Mouse (Mus musculus) mesoderm, embryonic 11.5 days (tissue): ENCODE measurements at regions not wholly inside any gene's neighbourhood (a gene's known extent, or its start where the extent isn't known, plus 50 kb on each side); places are given as distances from the start of the nearest gene placed in this dataset.

Experiments used
- DNase-seq: peaks from one replicate; pipeline ENCODE4 v3.0.0-alpha.2; 2012; ENCODE audit warnings: low read depth, low spot score

- peak; percentile 31 for DNase-seq
Observed at GRCm38 (mm10) chr10:98751376-98752058, 162.7 kb upstream of the Atp2b1 start.

- no peak for DNase-seq
Observed at GRCm38 (mm10) chr10:98761080-98761479, 153.1 kb upstream of the Atp2b1 start.

- DNase-seq, result no peak
Observed at GRCm38 (mm10) chr10:98765786-98766419, 148.3 kb upstream of the Atp2b1 start.

GRCm38 (mm10) chr10:98779783-98780182 is 134.4 kb upstream of the Atp2b1 start:
- no peak for DNase-seq

- DNase-seq, result no peak
Observed at GRCm38 (mm10) chr10:98780938-98781337, 133.3 kb upstream of the Atp2b1 start.

- no peak for DNase-seq
Observed at GRCm38 (mm10) chr10:98781888-98782351, 132.3 kb upstream of the Atp2b1 start.

GRCm38 (mm10) chr10:98785411-98785810 is 128.8 kb upstream of the Atp2b1 start:
- no peak for DNase-seq

- DNase-seq, result no peak
Observed at GRCm38 (mm10) chr10:98786089-98786488, 128.1 kb upstream of the Atp2b1 start.

GRCm38 (mm10) chr10:98789763-98790162 is 124.4 kb upstream of the Atp2b1 start:
- no peak for DNase-seq

- DNase-seq, result no peak
Observed at GRCm38 (mm10) chr10:98790456-98790855, 123.8 kb upstream of the Atp2b1 start.

GRCm38 (mm10) chr10:98792019-98792741 is 122.0 kb upstream of the Atp2b1 start:
- DNase-seq, result no peak

GRCm38 (mm10) chr10:98793926-98794536 is 120.2 kb upstream of the Atp2b1 start:
- no peak for DNase-seq

- no peak for DNase-seq
Observed at GRCm38 (mm10) chr10:98796016-98796415, 118.2 kb upstream of the Atp2b1 start.

GRCm38 (mm10) chr10:98798634-98799415 is 115.4 kb upstream of the Atp2b1 start:
- no peak for DNase-seq

- no peak for DNase-seq
Observed at GRCm38 (mm10) chr10:98799830-98800229, 114.4 kb upstream of the Atp2b1 start.

GRCm38 (mm10) chr10:98800949-98801348 is 113.3 kb upstream of the Atp2b1 start:
- no peak for DNase-seq

GRCm38 (mm10) chr10:98805013-98805412 is 109.2 kb upstream of the Atp2b1 start:
- DNase-seq, result no peak

- no peak for DNase-seq
Observed at GRCm38 (mm10) chr10:98806798-98807535, 107.2 kb upstream of the Atp2b1 start.

- no peak for DNase-seq
Observed at GRCm38 (mm10) chr10:98808644-98809043, 105.6 kb upstream of the Atp2b1 start.

GRCm38 (mm10) chr10:98829051-98829450 is 85.2 kb upstream of the Atp2b1 start:
- DNase-seq, result no peak

- DNase-seq, result peak; percentile 58
Observed at GRCm38 (mm10) chr10:98831488-98831887, 82.7 kb upstream of the Atp2b1 start.
